Mouse (Mus musculus) heart, postnatal 14 days (tissue): ENCODE measurements around the gene Habp4. TPM values are rescaled to one million over a fixed set of nuclear protein-coding genes. Genes with fewer than 3 reads are reported as not detected.

Source experiments
- DNase-seq, 2 experiments: peaks; one replicate each; pipeline ENCODE4 v3.0.0; 2021 to 2022
- intact Hi-C: fragments of 180-260 bp; cut with DNase I; formaldehyde crosslinking; loops from one replicate; pipeline ENCODE4 v1.15.1; 2025
- long read RNA-seq, 2 experiments: library from polyadenylated mRNA; stranded (forward); transcript quantifications; one replicate each; pipeline ENCODE4 v2.0.0; 2021
- total RNA-seq, 2 experiments: library from RNA; stranded (reverse); gene quantifications; 2 replicates each; pipeline ENCODE4 v1.2.3; 2021

Gene Habp4
- 10 to 100 TPM; 42.5 to 43.5 TPM for total RNA-seq
- long read RNA-seq, experiment 1, full-length matches to known transcripts, result 189 of 197 reads
- long read RNA-seq, experiment 1, partial matches to known transcripts, result 1 of 197 reads
- long read RNA-seq, experiment 1, other reads (novel, unspliced or antisense), result 7 of 197 reads
- long read RNA-seq, experiment 2, full-length matches to known transcripts, result 198 of 199 reads
- long read RNA-seq, experiment 2, partial matches to known transcripts, result 0 of 199 reads
- long read RNA-seq, experiment 2, other reads (novel, unspliced or antisense), result 1 of 199 reads

DNA sequence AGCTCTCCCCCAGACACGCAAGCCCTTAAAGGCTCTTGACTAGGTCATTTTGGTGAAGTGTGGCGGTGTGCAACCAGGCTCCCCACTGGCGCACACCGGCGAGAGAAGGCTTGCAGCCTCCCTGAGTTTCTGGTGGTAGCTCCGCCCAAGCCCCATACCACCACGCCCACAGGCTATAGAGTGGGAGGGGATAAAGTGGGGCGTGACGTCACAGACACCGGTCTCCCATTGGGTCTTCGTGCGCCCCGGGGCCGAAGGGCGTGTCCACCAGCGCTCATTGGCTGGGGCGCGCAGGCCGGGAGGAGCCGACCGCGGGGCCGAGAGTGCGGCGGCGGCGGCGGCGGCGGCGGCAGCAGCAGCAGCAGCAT lies at the start of gene Habp4:
Gene Habp4 (plus strand): TSS at position 277 of the 368 bp plus-strand sequence.
- DNase-seq, result peak; percentile 98
- intact Hi-C loops, result loop anchor here (5.0 kb wide), 2 partner anchors 151 to 729 kb away; partner anchors contain the start of gene Aaed1

DNA sequence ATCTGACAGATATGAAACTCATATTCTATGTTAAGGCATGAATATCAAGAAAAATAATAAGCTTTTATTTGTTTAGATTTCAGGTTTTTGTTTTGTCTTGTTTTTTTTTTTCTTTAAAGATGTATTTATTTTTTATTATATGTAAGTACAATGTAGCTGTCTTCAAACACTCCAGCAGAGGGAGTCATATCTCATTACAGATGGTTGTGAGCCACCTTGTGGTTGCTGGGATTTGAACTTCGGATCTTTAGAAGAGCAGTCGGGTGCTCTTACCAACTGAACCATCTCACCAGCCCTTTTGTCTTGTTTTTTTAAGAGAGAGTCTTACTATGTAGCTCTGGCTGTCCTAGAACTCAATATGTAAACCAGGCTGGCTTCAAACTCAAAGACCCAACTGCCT lies 44.2 kb upstream of the Habp4 start:
- no peak for DNase-seq
- intact Hi-C loops, result no loop called here

DNA sequence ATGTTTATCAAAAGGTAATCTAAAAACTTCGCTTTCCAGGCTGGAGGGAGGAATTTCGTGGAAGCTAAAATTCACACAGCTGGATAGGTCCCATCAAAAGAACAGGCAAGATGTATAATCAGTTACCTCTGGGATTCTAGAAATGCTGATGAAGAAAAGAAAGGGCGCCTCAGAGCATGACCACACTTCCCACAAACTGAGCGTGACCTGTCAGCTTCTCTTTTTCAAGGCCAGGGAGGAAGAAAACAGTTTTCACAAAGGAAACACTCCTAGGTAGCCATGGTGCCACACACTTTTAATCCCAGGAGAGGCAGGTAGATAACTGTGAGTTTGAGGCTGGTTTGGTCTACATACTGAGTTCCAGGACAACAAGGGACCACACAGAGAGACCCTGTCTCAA lies 40.9 kb upstream of the Habp4 start:
- DNase-seq, result no peak
- intact Hi-C loops, result no loop called here

DNA sequence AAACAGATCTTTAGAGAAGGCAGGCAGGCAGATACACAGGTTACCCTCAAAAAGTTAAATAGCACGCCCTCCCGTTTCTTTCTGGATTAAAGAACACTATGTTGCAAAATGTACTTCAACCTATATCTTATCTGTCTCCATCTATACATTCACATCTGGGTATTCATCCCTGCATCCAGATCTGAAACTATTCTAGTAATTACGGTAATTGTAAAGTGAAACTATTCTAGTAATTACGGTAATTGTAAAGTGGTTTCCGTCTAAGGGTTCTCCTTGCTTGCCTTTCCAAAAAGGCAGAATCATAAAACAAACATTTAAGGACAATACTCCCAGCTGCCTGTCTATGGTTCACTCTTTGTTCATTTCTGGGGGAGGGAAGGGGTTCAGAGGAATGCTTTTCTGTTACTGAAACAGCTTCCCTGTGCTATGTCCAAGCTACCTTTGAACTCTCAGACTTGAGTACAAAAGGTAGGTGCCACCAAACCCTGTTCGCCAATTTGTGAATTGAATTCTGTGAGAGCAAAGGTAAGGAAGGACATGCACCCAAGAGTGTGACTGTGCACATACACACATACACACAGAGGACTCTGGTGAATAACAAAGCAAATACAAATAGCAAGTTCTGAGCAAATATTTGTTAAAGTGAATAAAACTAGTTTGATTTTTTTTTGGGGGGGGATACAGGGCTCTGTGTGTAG lies 38.0 kb upstream of the Habp4 start:
- no peak for DNase-seq
- intact Hi-C loops, result no loop called here

DNA sequence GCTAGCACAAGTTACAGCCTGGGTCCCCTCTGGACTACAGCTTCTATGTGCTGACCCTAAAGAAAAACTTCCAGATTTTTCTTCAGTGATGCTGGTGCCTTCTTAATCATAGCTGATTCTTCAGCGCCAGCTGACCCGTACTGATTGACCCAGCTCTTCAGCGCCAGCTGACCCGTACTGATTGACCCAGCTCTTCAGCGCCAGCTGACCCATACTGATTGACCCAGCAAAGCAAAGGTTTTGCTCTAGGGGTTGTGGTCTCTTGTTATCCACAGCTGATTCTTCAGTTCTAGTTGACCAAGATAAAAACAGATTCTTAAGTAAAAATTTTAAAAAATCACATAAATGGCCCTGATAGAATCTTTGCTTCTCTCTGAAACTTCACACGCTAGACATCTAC lies 36.7 kb upstream of the Habp4 start:
- intact Hi-C loops, result no loop called here
- DNase-seq, result no peak

DNA sequence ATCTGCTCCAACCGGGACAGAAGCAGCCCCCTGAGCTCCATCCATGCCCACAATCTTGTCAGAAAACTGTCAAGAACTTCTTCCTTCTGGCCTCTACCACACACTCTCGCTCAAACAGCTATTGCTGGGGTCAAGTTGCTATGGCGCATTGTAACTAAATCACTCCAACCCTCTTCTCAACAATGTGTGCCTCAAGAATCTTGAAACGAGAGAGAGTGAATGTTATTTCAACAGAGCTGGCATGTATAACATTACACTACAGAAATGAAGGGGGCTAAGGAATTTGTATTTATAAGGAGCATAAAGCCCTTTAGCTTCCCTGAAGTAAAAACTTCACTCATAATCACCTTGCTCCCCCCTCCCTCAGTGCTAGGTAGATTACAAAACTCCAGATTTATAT lies 35.3 kb upstream of the Habp4 start:
- DNase-seq, result no peak
- intact Hi-C loops, result no loop called here

DNA sequence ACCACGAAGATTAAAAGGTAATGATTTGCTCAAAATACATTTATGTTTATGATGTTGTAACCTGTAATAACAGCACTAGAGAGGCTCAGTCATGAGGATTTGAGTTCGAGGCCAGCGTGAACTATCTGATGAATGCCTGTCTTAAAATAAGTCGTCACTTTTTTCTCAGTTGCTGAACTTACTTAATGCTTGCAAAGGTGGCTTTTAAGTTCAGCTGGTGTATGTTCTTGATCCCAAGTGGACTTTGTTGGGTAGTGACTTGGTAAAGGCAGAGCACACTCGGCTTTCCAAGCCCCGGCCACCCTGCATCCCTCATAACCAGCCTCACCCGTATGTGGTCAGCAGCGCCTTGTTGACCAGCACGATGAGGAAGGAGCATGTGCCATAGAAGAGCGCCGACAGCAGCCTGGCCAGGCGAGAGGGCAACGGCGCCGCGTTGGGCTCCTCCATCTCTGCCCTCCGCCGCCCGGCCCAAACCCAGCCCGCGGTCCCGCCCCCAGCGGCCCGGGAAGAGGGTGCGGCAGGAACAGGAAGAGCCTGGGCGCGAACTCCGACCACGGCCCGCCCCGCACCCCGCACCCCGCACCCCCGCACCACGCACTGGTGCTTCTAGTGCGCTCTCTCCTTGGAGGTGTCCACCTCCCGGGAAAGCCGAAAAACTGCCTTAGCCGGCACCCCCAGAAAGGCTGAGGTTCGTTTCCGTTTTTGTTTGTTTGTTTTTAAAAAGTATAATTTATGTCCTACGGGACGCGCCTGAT lies 32.6 kb upstream of the Habp4 start, which contains the start of gene Slc35d2:
Gene Slc35d2 (minus strand): TSS at position 511 of the 758 bp plus-strand sequence.
- intact Hi-C loops, result no loop called here

DNA sequence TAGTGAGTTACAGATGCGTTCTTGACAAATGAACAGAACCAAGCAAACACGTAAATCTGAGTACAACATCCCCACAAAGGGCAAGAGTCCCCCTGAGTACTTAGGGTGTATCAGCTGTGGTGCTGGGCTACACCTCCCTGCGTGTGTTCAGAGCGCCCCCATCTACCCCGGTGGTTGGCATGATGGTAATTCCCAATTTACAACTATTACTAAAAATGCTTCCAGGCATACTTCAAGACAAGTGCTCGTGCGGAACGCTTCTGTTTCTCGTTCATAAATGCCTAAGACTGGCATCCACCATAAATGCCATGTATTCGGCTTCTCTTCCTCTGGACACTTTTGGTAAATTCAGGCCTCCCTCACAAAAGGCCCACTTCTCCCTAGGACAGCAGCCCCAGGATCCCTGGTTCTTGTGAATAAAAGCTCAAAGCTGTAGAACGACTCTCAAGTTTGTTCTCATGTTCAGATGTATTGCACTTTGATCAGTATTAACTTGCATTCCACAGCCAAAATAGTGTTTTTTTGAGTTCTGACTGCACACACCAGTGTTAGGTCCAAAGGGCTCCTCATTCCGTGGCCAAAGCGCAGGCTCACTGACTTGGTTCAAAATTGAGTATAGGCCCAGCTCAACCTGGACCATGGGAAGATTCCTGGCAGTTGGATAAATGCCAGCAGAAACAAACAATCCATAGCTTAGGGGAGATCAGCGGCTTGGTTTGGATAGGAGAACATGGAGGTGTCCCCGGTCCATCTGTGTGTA lies 31.8 kb upstream of the Habp4 start:
- intact Hi-C loops, result no loop called here
- DNase-seq, result peak; percentile 38 to 48

More for the DNA sequence above, 32.6 kb upstream of the Habp4 start, which contains the start of gene Slc35d2:
- peak; percentile 78 to 83 for DNase-seq

DNA sequence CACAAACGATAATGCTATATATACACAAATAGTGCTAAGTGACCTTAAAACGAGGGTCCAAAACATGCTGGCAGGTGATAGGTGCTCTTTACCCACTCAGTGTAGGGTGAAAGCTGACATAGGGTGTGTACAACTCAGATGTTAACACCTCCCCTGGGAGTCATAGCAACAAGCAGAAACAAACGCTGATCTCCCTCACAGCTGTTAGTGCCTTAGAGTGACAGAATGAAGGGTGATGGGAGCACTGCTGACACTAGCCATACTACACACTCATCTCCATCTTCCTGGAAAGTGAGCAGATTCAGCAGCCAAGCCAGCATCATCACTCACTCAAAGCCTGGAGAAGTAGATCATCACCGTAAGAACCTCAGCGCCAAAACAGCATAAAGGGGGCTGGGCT lies 11.5 kb upstream of the Habp4 start:
- DNase-seq, result peak in 1 of 2 experiments; percentile 16
- intact Hi-C loops, result loop anchor here (10.0 kb wide), 1 partner anchor 1095 kb away; no protein-coding TSS in a partner anchor

DNA sequence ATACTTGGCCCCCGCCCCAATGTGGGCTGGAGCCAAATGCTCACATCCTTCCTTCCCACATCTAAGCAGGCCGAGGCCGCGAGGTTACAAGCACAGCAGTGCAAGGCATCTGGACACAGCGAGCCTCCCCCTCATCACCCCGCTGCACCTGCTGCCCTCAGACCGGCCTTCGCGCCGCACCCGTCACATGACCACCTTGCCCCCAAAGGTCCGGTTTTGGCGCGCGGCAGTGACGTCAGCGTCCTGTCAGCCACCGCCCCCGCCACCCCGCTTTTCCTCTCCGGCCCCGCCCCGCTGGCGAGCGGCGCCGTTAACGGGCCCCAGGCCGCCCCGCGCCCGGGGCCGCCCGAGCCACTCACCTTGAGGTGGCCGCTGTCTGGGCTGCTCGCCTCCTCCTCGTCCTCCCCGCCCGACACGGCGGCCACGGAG lies 9.4 kb upstream of the Habp4 start:
- DNase-seq, result peak; percentile 87 to 89
- intact Hi-C loops, result loop anchor here (10.0 kb wide), 1 partner anchor 1093 kb away; no protein-coding TSS in a partner anchor

DNA sequence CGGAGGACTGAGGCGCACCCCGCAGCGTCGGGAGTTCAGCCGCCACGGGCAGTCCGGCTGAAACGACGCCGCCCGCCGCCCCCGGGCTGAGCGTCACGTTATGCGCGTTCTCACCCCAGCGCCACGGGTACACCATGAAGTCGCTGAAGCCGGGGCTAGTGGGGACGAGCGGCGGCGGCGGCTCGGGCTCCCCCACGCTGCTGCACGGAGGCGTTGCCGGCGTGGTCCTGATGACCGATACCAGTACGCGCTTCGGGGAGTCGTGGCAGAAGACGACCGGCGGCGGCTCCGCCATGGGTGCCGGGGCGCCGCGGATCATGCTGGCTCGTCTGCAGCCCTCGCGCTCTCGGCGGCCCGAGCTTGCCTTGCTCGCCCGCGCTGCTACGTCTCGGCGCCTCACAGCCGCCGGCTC lies 8.9 kb upstream of the Habp4 start:
- intact Hi-C loops, result loop anchor here (10.0 kb wide), 1 partner anchor 1092 kb away; no protein-coding TSS in a partner anchor
- DNase-seq, result peak in 1 of 2 experiments; percentile 50

DNA sequence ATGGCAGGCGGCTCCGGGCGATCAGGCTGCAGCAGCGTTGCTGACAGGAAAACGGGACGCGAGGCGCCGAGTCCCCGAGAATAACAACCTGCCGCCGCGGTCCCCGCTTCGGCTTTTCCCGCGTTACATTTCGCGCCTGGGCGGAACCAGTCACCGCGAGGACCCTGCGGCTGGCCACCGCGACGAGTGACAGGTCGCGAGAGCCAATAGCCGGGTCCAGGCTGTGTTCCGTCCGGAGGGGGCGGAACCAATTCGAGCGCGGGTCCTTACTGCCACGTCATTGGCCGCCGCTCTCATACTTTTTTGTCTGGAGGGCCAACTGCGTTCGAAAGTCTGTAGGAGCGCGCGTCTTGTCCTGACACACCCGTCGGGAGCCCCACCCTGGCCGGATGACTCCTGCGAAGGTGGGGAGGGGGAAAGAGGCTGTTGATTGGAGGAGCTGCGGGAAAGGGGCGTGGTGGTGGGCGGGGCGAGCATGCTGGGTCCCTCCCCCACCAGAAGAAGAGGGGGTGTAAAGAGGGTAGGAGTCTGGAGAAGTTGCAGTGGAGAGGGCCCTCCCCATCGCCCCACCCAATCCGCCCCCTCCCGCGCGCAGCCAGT lies 8.4 kb upstream of the Habp4 start, which contains the start of gene Zfp367:
Gene Zfp367 (minus strand): TSS at position 120 of the 600 bp plus-strand sequence.
- peak; percentile 96 to 97 for DNase-seq
- intact Hi-C loops, result loop anchor here (10.0 kb wide), 1 partner anchor 1092 kb away; no protein-coding TSS in a partner anchor

DNA sequence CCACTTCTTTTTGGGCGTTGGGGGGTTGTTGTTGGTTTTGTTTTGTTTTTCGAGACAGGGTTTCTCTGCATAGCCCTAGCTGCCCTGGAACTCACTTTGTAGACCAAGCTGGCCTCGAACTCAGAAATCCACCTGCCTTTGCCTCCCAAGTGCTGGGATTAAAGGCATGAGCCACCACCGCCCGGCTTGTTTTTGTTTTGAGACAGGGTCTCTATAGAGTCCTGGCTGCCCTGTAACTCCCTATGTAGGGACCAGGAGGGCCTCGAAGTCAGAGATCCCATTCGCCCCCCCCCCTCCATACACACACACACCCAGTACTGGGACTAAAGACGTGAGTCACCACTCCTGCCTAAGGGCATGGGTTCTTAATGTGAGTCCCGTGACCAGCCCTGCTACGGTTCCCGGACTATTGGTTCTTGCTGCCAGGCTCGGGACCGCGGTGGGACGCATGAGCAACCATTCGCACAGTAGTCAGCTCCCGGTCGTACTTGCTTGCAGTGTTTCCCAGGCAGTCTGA lies 7.8 kb upstream of the Habp4 start:
- intact Hi-C loops, result loop anchor here (10.0 kb wide), 1 partner anchor 1091 kb away; no protein-coding TSS in a partner anchor
- DNase-seq, result peak; percentile 55 to 57

DNA sequence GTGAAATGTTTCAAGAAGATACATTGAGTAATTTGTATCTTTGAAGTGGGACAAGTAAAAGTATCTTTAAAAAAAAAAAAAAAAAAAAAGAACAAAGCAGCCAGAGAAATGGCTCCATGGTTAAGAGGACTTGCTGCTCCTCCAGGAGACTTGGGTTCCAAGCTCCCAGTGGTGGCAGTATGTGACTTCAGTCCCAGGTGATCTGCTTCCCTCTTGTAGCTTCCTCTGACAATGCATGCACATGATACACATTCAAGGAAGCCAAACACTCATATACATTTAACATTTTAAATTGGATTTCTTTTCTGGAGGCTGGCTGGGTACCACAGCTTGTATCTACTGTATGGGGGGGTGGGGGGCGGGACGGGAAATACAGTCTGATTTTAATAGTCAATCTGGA lies 7.0 kb upstream of the Habp4 start:
- intact Hi-C loops, result loop anchor here (10.0 kb wide), 1 partner anchor 1090 kb away; no protein-coding TSS in a partner anchor

DNA sequence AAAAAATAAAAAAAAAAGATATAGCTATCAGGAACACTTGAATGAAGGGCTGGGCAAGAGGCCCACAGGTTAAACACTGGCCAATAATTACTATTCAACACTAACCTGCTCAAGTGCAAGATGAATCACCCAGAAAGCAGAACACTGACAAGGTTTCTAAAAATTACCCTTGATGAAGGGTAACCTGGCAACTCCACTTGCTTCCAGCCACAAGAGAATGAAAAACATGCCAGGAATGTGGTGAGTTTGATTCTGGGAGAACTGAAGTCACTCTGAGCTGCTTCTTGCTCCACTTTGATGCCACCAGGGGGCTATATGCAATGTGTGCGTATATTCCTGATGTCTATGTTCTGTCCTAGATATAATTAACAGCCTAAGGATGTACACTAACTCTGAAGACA lies 6.5 kb upstream of the Habp4 start:
- intact Hi-C loops, result loop anchor here (10.0 kb wide), 1 partner anchor 1090 kb away; no protein-coding TSS in a partner anchor
- DNase-seq, result peak in 1 of 2 experiments; percentile 25

More for the DNA sequence above, 7.0 kb upstream of the Habp4 start:
- no peak for DNase-seq

DNA sequence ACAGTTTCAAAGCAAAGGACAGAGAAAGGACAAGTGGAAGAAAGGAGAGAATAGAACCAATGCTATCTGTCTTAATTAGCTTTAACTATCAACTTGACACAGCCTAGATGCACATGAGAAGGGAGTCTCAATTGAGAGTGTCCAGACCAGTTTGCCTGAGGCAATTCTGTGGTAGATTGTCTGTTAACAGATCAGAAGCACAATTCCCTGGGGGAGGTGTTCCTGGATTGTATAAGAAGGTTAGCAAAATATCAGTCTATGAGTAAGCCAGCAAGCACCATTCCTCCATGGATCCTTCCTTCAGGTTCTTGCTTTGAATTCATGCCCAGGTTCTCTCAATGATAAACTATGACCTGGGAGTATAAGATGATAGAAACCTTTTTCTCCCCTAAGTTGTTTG lies 4.7 kb upstream of the Habp4 start:
- no peak for DNase-seq
- intact Hi-C loops, result loop anchor here (10.0 kb wide), 1 partner anchor 1088 kb away; no protein-coding TSS in a partner anchor

DNA sequence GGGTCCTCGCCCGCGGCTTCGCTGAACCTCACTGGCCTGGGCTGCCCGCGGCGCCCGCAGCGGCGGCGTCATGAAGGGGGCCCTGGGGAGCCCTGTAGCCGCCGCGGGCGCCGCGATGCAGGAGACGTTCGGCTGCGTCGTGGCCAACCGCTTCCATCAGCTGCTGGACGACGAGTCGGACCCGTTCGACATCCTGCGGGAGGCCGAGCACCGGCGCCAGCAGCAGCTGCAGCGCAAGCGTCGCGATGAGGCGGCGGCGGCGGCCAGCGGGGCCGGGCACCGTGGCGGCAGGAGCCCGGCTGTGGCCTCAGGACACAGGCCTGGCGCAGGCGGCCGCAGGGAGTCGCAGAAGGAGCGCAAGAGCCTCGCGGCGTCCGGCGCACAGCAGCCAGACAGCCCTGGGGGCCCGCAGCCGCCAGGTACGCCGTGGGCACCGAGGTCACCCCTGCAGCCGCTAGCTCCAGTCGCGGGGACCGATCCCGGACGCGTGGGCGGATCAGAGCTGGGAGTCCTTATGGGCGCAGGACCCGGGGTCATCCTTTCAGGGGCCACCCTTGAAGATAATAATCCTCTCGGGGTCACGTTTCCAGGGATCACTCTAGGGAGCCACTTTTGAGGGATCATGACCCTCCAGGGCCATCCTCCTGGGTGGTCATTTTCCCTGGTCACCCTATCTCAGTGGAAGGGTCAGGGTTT lies 440 bp downstream of the Habp4 start:
- no peak for DNase-seq
- intact Hi-C loops, result loop anchor here (5.0 kb wide), 2 partner anchors 150 to 730 kb away; partner anchors contain the start of gene Aaed1

DNA sequence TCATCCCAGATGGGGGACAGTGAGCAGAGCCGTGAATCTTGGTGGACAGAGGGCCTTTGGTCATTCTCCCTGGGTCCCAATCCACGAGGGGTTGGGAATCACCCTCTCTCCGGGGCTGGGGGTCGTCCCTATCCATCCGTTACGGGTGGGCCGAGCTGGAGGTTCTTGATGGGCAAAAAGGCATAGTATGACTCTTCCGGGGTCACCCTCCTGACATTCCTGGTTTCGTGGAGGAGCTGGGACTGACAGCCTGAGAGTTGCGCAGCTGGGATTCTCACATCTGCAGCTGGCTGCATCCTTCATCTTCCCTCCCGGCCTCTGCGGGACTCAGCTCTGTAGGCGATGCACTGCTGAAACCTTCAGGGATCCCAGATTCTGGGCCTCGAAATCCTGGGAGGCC lies 1.0 kb downstream of the Habp4 start:
- DNase-seq, result peak; percentile 8 to 21
- intact Hi-C loops, result loop anchor here (5.0 kb wide), 2 partner anchors 150 to 730 kb away; partner anchors contain the start of gene Aaed1
